In genomic region chr10:42072758-42073157, GRCm38 (mm10) we compare ENCODE assay signal across 10 mouse cellular contexts. TPM values are rescaled to one million over a fixed set of nuclear protein-coding genes. Genes with fewer than 3 reads are reported as not detected.
DNase-seq lines count a peak whose midpoint lies in the region; ATAC-seq and TF ChIP-seq lines count a peak whose summit lies in the region.
"Had no signal": no experiment of that assay in that cellular context is flagged by ENCODE, and none has a peak within 500 bp of the region (broad histone marks: within the 10 kb centered on the region; RNA-seq: fewer than 3 reads in every experiment).

No protein-coding gene starts in this region.

- H3K9ac ChIP-seq in heart, embryonic 16.5 days (ENCODE audit: low read length): no peak overlapping the region
- H3K9ac ChIP-seq: embryonic facial prominence, embryonic 15.5 days had no signal

- 11% methylated on average over 9 of the region's 9 CpGs for WGBS in heart, embryonic 16.5 days

- H3K27me3 ChIP-seq in heart, embryonic 16.5 days (ENCODE audit: control insufficient read depth, insufficient read depth, low read length): no peaks in the 10 kb centered on the region
- H3K27me3 ChIP-seq: embryonic facial prominence, embryonic 15.5 days had no signal

- H3K36me3 ChIP-seq in heart, embryonic 16.5 days (ENCODE audit: control insufficient read depth, insufficient read depth): no peaks in the 10 kb centered on the region
- H3K36me3 ChIP-seq: embryonic facial prominence, embryonic 15.5 days had no signal

- TF ChIP-seq POLR2A in brain, embryonic 14.5 days (IDR thresholded peaks at IDR 0.05; ENCODE audit: borderline replicate concordance, extremely low read depth, insufficient read depth, insufficient read length, poor library complexity, severe bottlenecking): no peak

- no peaks in the 10 kb centered on the region for H3K9me3 ChIP-seq in heart, embryonic 16.5 days (replicated peaks; ENCODE audit: control insufficient read depth, low read length)
- H3K9me3 ChIP-seq: embryonic facial prominence, embryonic 15.5 days had no signal

- H3K4me1 ChIP-seq in heart, embryonic 16.5 days (ENCODE audit: control insufficient read depth, insufficient read depth, low read length): peaks cover 18% of the 10 kb centered on the region

- ATAC-seq in heart, embryonic 16.5 days (replicated peaks; ENCODE audit: extremely low read depth, insufficient read depth, low FRiP score): no peak

- H3K4me2 ChIP-seq in heart, embryonic 16.5 days (ENCODE audit: low read depth, low read length): peak overlapping the region; percentile 49
- H3K4me2 ChIP-seq: embryonic facial prominence, embryonic 15.5 days had no signal

- no peak overlapping the region; the same call in 1 of the 2 replicates for H3K4me3 ChIP-seq in heart, embryonic 16.5 days (ENCODE audit: low read length)
- H3K4me3 ChIP-seq: embryonic facial prominence, embryonic 15.5 days had no signal

- no peak overlapping the region for H3K27ac ChIP-seq in heart, embryonic 16.5 days (ENCODE audit: low read length)
- H3K27ac ChIP-seq: embryonic facial prominence, embryonic 15.5 days had no signal

- TF ChIP-seq CTCF in brain, embryonic 14.5 days (IDR thresholded peaks at IDR 0.05; ENCODE audit: borderline replicate concordance, extremely low read depth, insufficient read depth, insufficient read length): no peak

- DNase-seq in heart, postnatal 4 days: no peak
- DNase-seq in brain, embryonic 14.5 days (ENCODE audit: low read depth): peak; percentile 32
- peak; percentile 53 to 78 for DNase-seq in kidney, postnatal 25 days
- DNase-seq in lung, postnatal 36 days: peak; percentile 88
- DNase-seq in ovary, postnatal 10 days (ENCODE audit: low spot score): no peak
- no peak for DNase-seq in cerebellum, postnatal 14 days
- DNase-seq in gastrocnemius, postnatal 4 days (ENCODE audit: low spot score in 2 of 2): no peak
- DNase-seq: right cerebral cortex, postnatal 25 days had no signal

RNA-seq across cellular contexts. Expression of gene Armc2, which starts 54.5 kb away (rescaled TPM):
- polyA plus RNA-seq in heart, embryonic 16.5 days (2015; fragmentation: Nextera tagmentation; extraction: Ambion mirVana): 2.3 and 2.5 TPM in 2 replicates
- total RNA-seq in heart, postnatal 4 days (2021): 1 to 10 TPM; 1.2 to 1.6 TPM
- polyA plus RNA-seq in brain, embryonic 14.5 days (2012; rRNA removed): 7.8 and 10.2 TPM in 2 replicates
- total RNA-seq in gastrocnemius, postnatal 4 days (2021): 1 to 10 TPM; 1.6 to 2.3 TPM

Comparison
In these comparisons a context has a peak if more than half of its experiments do, and no peak if none do; other contexts are left out.
1. DNase-seq: peak in brain, embryonic 14.5 days (single experiment), kidney, postnatal 25 days (2 of 2) and lung, postnatal 36 days (single experiment); none in heart, postnatal 4 days (single experiment), ovary, postnatal 10 days (single experiment), cerebellum, postnatal 14 days (0 of 2) and gastrocnemius, postnatal 4 days (0 of 2).